Mouse (Mus musculus) hindbrain, postnatal 0 days (tissue): Measurements from ENCODE around the gene Clec16a. TPM values are rescaled to one million over a fixed set of nuclear protein-coding genes. Genes with fewer than 3 reads are reported as not detected.

Source experiments
- ATAC-seq: fragments of 200-750 bp; cut with Nextera tagmentation; 2 replicates; pipeline ENCODE4 v1.8.0; 2017; ENCODE audit warnings: mild to moderate bottlenecking, moderate TSS enrichment, moderate library complexity
- DNase-seq: peaks from one replicate; pipeline ENCODE4 v3.0.0-alpha.2; 2015; ENCODE audit warnings: low spot score
- H3K27ac ChIP-seq: fragments of 300-500 bp; sonication (generic); 2 replicates; pipeline ENCODE4 v1.5.1; 2014; ENCODE audit warnings: mild to moderate bottlenecking
- H3K27me3 ChIP-seq: fragments of 300-500 bp; sonication (generic); 2 replicates; pipeline ENCODE4 v1.6.1; 2014; ENCODE audit warnings: low read length, mixed read lengths; ENCODE audit not compliant: insufficient read depth
- H3K36me3 ChIP-seq: fragments of 300-500 bp; sonication (generic); 2 replicates; pipeline ENCODE4 v1.6.1; 2014; ENCODE audit warnings: low read length, mixed read lengths; ENCODE audit not compliant: insufficient read depth
- H3K4me1 ChIP-seq: fragments of 300-500 bp; sonication (generic); 2 replicates; pipeline ENCODE4 v1.6.1; 2014; ENCODE audit warnings: antibody characterized with exemption, low read length, mixed read lengths; ENCODE audit not compliant: insufficient read depth
- H3K4me2 ChIP-seq: fragments of 300-500 bp; sonication (generic); 2 replicates; pipeline ENCODE4 v1.6.1; 2014; ENCODE audit warnings: low read depth, mild to moderate bottlenecking, low read length, moderate library complexity, mixed read lengths
- H3K4me3 ChIP-seq: fragments of 300-500 bp; sonication (generic); 2 replicates; pipeline ENCODE4 v1.5.1; 2014; ENCODE audit warnings: low read length
- H3K9ac ChIP-seq: fragments of 300-500 bp; sonication (generic); replicated peaks from 2 replicates; pipeline ENCODE4 v1.6.1; 2014; ENCODE audit warnings: mild to moderate bottlenecking, low read length, moderate library complexity, mixed read lengths
- H3K9me3 ChIP-seq: fragments of 300-500 bp; sonication (generic); 2 replicates; pipeline ENCODE4 v1.6.1; 2016; ENCODE audit warnings: low read length, mixed read lengths
- CTCF ChIP-seq: IDR thresholded peaks from 2 replicates; pipeline ENCODE4 v1.5.1; 2016; ENCODE audit warnings: antibody characterized with exemption, control low read depth, low read depth
- WGBS: fragments of 180-500 bp; shearing (Covaris S2); extraction: QIAGEN DNeasy Blood & Tissue Kit; methylation state at CpG from one replicate; pipeline ENCODE4 v1.1.7; 2014; 5-methylcytosine and 5-hydroxymethylcytosine counted together
- polyA plus RNA-seq: library from polyadenylated mRNA; unstranded; fragments of >200 nt; fragmentation: Nextera tagmentation; extraction: Ambion mirVana; gene quantifications from 2 replicates; pipeline ENCODE4 v1.2.1, GENCODE M21; 2015
- total RNA-seq: library from RNA; depleted of rRNA; stranded (reverse); fragments of >200 nt; gene quantifications from 2 replicates; pipeline ENCODE4 v1.2.3, GENCODE M21; 2014; rRNA removed

The Clec16a gene
- total and polyA plus RNA-seq, 2 experiments from 2014 or later: 62.5 to 67.8 TPM

DNA sequence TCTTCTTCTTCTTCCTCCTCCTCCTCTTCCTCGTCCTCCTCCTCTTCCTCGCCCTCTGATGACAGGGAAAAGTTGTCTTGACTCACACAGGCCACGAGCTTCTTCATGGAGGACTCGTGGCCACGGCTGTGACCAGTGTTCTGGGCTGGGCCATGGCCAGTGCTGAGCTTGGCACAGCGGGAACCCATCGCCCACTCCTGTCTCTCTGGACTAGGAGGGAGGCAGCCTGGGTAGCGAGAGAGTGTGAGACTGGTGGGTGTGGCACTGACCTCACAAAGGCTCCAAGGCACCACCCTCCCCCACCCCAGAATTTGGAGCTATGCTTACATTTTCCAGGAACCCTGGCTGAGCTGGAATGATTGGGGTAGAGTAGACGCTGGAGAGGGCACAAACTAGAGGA, 245.6 kb downstream of the Clec16a start, which contains the start of gene Prm3:
Gene Prm3, minus strand, starts transcription at position 213 of the 400 bp plus-strand sequence.
- Histone ChIP-seq H3K4me2 (no peak within 1 kb of the TSS), H3K4me3 (no peak within 1 kb of the TSS), H3K36me3 (no peaks in the 10 kb centered on the region), H3K9ac (no peak within 1 kb of the TSS), H3K4me1 (peaks cover 3% of the 10 kb centered on the region; the same call in 1 of the 2 replicates), H3K9me3 (no peaks in the 10 kb centered on the region), H3K27ac (no peak within 1 kb of the TSS), H3K27me3 (no peaks in the 10 kb centered on the region)
- WGBS: 74% methylated on average over 9 of the region's 9 CpGs
- no peak for ATAC-seq
- DNase-seq: no peak
- no peak for TF ChIP-seq CTCF

Other genes starting within 250 kb of the Clec16a start
- gene Emp2, start 231.4 kb upstream of the Clec16a start, total RNA-seq: 25.3 and 26.6 TPM in 2 replicates
- 30.7 and 32.0 TPM in 2 replicates for gene Emp2, start 231.4 kb upstream of the Clec16a start, polyA plus RNA-seq
- 8.6 and 10.2 TPM in 2 replicates for gene Tekt5, start 149.8 kb upstream of the Clec16a start, total RNA-seq
- 24.7 and 28.2 TPM in 2 replicates for gene Tekt5, start 149.8 kb upstream of the Clec16a start, polyA plus RNA-seq
- gene Nubp1, start 133.4 kb upstream of the Clec16a start, total RNA-seq: 29.0 and 41.7 TPM in 2 replicates
- 32.4 and 32.9 TPM in 2 replicates for gene Nubp1, start 133.4 kb upstream of the Clec16a start, polyA plus RNA-seq
- 58.2 and 75.5 TPM in 2 replicates for gene Tvp23a, start 98.0 kb upstream of the Clec16a start, total RNA-seq
- gene Tvp23a, start 98.0 kb upstream of the Clec16a start, polyA plus RNA-seq: 36.9 and 38.5 TPM in 2 replicates
- 0.07 TPM in 1 of 2 replicates, not detected in the other for gene Ciita, start 65.3 kb upstream of the Clec16a start, total RNA-seq
- gene Ciita, start 65.3 kb upstream of the Clec16a start, polyA plus RNA-seq: 0.14 and 0.18 TPM in 2 replicates
- gene Dexi, start 2.3 kb upstream of the Clec16a start, total RNA-seq: 36.2 and 50.7 TPM in 2 replicates
- 21.6 and 22.8 TPM in 2 replicates for gene Dexi, start 2.3 kb upstream of the Clec16a start, polyA plus RNA-seq
- gene Socs1, start 240.2 kb downstream of the Clec16a start, total RNA-seq: 5.8 and 6.8 TPM in 2 replicates
- gene Socs1, start 240.2 kb downstream of the Clec16a start, polyA plus RNA-seq: 4.4 and 4.8 TPM in 2 replicates
- gene Tnp2, start 243.3 kb downstream of the Clec16a start, total RNA-seq: not detected in 2 replicates
- gene Tnp2, start 243.3 kb downstream of the Clec16a start, polyA plus RNA-seq: not detected in 2 replicates
- not detected in 2 replicates for gene Prm3, start 245.6 kb downstream of the Clec16a start, total RNA-seq
- gene Prm3, start 245.6 kb downstream of the Clec16a start, polyA plus RNA-seq: not detected in 2 replicates